Mouse (Mus musculus): ENCODE data around the gene Cdkn2d.

DNA sequence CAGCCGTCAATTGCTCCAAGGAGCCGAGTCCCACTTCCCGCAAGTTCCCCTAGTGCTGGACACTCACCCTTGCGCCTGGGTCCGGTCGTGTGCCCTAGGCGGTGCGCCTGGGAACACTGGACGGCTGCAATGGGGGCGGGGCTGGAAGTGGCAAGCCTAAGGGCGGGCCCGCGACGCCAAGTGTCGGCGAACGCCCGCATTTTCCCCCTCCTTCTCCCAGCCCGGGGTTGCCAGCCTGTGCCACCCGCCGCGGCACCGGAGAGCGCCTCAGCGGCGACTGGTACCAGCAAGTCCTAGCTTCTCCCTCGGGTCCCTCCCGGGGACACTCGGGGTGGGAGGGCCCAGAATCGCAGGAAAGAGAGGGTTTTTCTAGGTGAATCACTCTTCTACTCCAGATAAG is 42.9 kb downstream of the Cdkn2d start, which contains the start of gene S1pr5:
- TF ChIP-seq POLR2A (IDR thresholded peaks at IDR 0.05; ENCODE audit: borderline replicate concordance, extremely low read depth, low read depth, low read length) (no peak), CTCF (IDR thresholded peaks at IDR 0.05; ENCODE audit: insufficient read depth, low read length) (no peak)

Data from lung, adult 2 months (tissue).